Mouse (Mus musculus): Measurements from ENCODE around the gene Wwox. TPM values are rescaled to one million over a fixed set of nuclear protein-coding genes. Genes with fewer than 3 reads are reported as not detected.

Wwox gene
- polyA plus RNA-seq, 1 experiment from 2014 or later, result 11.0 TPM

GRCm38 (mm10) chr8:115010769-115011073, 571.3 kb downstream of the Wwox start:
- H3K9me3 ChIP-seq (ENCODE audit: control insufficient read depth, low read length), result no peaks in the 10 kb centered on the region
- no peak overlapping the region for H3K27ac ChIP-seq (ENCODE audit: low read depth, low read length)
- H3K27me3 ChIP-seq (ENCODE audit: control insufficient read depth, insufficient read depth, low read length), result no peaks in the 10 kb centered on the region
- no peaks in the 10 kb centered on the region for H3K36me3 ChIP-seq (ENCODE audit: control insufficient read depth, insufficient read depth, low read length)
- peak overlapping the region; percentile 14 for H3K4me2 ChIP-seq (ENCODE audit: low read depth)
- ATAC-seq (ENCODE audit: insufficient read depth, low FRiP score, low TSS enrichment) (no peak), DNase-seq (ENCODE audit: low spot score) (no peak)
- 33% methylated on average over 9 of the region's 9 CpGs for WGBS
- no peak overlapping the region for H3K4me3 ChIP-seq (ENCODE audit: low read depth, low read length)
- H3K4me1 ChIP-seq (ENCODE audit: control insufficient read depth, insufficient read depth, low read length), result peaks cover 12% of the 10 kb centered on the region
- no peak overlapping the region; the same call in 1 of the 2 replicates for H3K9ac ChIP-seq (ENCODE audit: low read length)

GRCm38 (mm10) chr8:115019661-115020060, 580.2 kb downstream of the Wwox start:
- Histone ChIP-seq H3K27ac (ENCODE audit: low read depth, low read length) (no peak overlapping the region), H3K4me3 (ENCODE audit: low read depth, low read length) (no peak overlapping the region), H3K27me3 (ENCODE audit: control insufficient read depth, insufficient read depth, low read length) (no peaks in the 10 kb centered on the region), H3K4me2 (ENCODE audit: low read depth) (no peak overlapping the region), H3K4me1 (ENCODE audit: control insufficient read depth, insufficient read depth, low read length) (no peaks in the 10 kb centered on the region; the same call in 1 of the 2 replicates), H3K9ac (ENCODE audit: low read length) (no peak overlapping the region), H3K9me3 (ENCODE audit: control insufficient read depth, low read length) (no peaks in the 10 kb centered on the region), H3K36me3 (ENCODE audit: control insufficient read depth, insufficient read depth, low read length) (no peaks in the 10 kb centered on the region)
- DNase-seq (ENCODE audit: low spot score) (no peak), ATAC-seq (ENCODE audit: insufficient read depth, low FRiP score, low TSS enrichment) (no peak)
- 72% methylated on average over 15 of the region's 15 CpGs for WGBS

GRCm38 (mm10) chr8:115021731-115022130, 582.3 kb downstream of the Wwox start:
- H3K4me3 ChIP-seq (ENCODE audit: low read depth, low read length), result no peak overlapping the region
- no peaks in the 10 kb centered on the region for H3K9me3 ChIP-seq (ENCODE audit: control insufficient read depth, low read length)
- no peaks in the 10 kb centered on the region; the same call in 1 of the 2 replicates for H3K4me1 ChIP-seq (ENCODE audit: control insufficient read depth, insufficient read depth, low read length)
- H3K4me2 ChIP-seq (ENCODE audit: low read depth), result no peak overlapping the region
- no peaks in the 10 kb centered on the region for H3K27me3 ChIP-seq (ENCODE audit: control insufficient read depth, insufficient read depth, low read length)
- H3K9ac ChIP-seq (ENCODE audit: low read length), result no peak overlapping the region
- DNase-seq (ENCODE audit: low spot score), result no peak
- H3K27ac ChIP-seq (ENCODE audit: low read depth, low read length), result no peak overlapping the region
- 63% methylated on average over 8 of the region's 8 CpGs for WGBS
- ATAC-seq (ENCODE audit: insufficient read depth, low FRiP score, low TSS enrichment), result no peak
- H3K36me3 ChIP-seq (ENCODE audit: control insufficient read depth, insufficient read depth, low read length), result no peaks in the 10 kb centered on the region

- WGBS, result 90% methylated on average over 4 of the region's 4 CpGs
- Histone ChIP-seq H3K4me3 (ENCODE audit: low read depth, low read length) (no peak overlapping the region), H3K27me3 (ENCODE audit: control insufficient read depth, insufficient read depth, low read length) (no peaks in the 10 kb centered on the region), H3K27ac (ENCODE audit: low read depth, low read length) (no peak overlapping the region), H3K9me3 (ENCODE audit: control insufficient read depth, low read length) (no peaks in the 10 kb centered on the region), H3K4me2 (ENCODE audit: low read depth) (no peak overlapping the region), H3K36me3 (ENCODE audit: control insufficient read depth, insufficient read depth, low read length) (no peaks in the 10 kb centered on the region), H3K4me1 (ENCODE audit: control insufficient read depth, insufficient read depth, low read length) (no peaks in the 10 kb centered on the region; the same call in 1 of the 2 replicates), H3K9ac (ENCODE audit: low read length) (no peak overlapping the region)
- no peak for DNase-seq (ENCODE audit: low spot score)
- no peak for ATAC-seq (ENCODE audit: insufficient read depth, low FRiP score, low TSS enrichment)
Observed at GRCm38 (mm10) chr8:115024062-115024461, 584.6 kb downstream of the Wwox start.

DNA sequence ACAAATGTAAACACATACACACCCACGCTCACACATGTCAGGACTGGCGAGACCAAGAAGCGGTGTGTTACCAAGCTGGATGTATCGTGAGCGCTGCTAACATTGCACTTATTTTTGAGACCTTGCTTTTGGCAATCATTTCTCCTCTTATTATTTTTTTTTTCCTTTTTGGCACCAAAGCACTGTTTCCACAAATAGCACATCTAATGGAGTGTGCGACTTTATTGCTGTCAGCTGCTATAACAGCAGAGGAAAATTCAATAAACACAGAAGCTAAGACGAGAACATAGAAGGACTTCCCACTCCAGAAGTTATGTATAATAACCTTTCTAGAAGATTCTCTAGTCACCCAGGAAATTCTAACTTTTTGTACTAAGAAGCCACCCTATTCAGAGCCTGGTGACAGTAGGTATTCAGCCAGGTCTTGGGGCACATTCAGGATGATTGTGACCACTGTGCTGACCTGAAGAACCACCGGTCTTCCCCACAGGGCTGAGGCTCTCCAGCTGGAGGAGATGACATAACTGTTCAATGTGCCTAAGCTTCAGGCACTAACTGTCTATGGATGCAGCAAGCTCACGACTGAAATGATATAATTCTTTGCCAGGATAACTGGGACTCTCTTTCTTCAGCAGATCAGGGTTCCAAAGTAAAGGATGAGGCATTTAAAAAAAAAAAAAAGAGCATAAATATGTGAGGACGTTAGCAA, 586.1 kb downstream of the Wwox start:
- WGBS, result 85% methylated on average over 10 of the region's 10 CpGs
- Histone ChIP-seq H3K36me3 (ENCODE audit: control insufficient read depth, insufficient read depth, low read length) (no peaks in the 10 kb centered on the region), H3K27ac (ENCODE audit: low read depth, low read length) (no peak overlapping the region), H3K4me3 (ENCODE audit: low read depth, low read length) (no peak overlapping the region), H3K9me3 (ENCODE audit: control insufficient read depth, low read length) (no peaks in the 10 kb centered on the region), H3K27me3 (ENCODE audit: control insufficient read depth, insufficient read depth, low read length) (no peaks in the 10 kb centered on the region), H3K4me1 (ENCODE audit: control insufficient read depth, insufficient read depth, low read length) (no peaks in the 10 kb centered on the region; the same call in 1 of the 2 replicates), H3K9ac (ENCODE audit: low read length) (no peak overlapping the region), H3K4me2 (ENCODE audit: low read depth) (no peak overlapping the region)
- ATAC-seq (ENCODE audit: insufficient read depth, low FRiP score, low TSS enrichment) (no peak), DNase-seq (ENCODE audit: low spot score) (no peak)

GRCm38 (mm10) chr8:115026201-115026600, 586.7 kb downstream of the Wwox start:
- H3K4me3 ChIP-seq (ENCODE audit: low read depth, low read length), result no peak overlapping the region
- no peak overlapping the region for H3K9ac ChIP-seq (ENCODE audit: low read length)
- H3K36me3 ChIP-seq (ENCODE audit: control insufficient read depth, insufficient read depth, low read length), result no peaks in the 10 kb centered on the region
- H3K4me1 ChIP-seq (ENCODE audit: control insufficient read depth, insufficient read depth, low read length), result no peaks in the 10 kb centered on the region; the same call in 1 of the 2 replicates
- DNase-seq (ENCODE audit: low spot score) (no peak), ATAC-seq (ENCODE audit: insufficient read depth, low FRiP score, low TSS enrichment) (no peak)
- WGBS, result 83% methylated on average over 7 of the region's 7 CpGs
- H3K27ac ChIP-seq (ENCODE audit: low read depth, low read length), result no peak overlapping the region
- no peaks in the 10 kb centered on the region for H3K9me3 ChIP-seq (ENCODE audit: control insufficient read depth, low read length)
- no peaks in the 10 kb centered on the region for H3K27me3 ChIP-seq (ENCODE audit: control insufficient read depth, insufficient read depth, low read length)
- H3K4me2 ChIP-seq (ENCODE audit: low read depth), result no peak overlapping the region

DNA sequence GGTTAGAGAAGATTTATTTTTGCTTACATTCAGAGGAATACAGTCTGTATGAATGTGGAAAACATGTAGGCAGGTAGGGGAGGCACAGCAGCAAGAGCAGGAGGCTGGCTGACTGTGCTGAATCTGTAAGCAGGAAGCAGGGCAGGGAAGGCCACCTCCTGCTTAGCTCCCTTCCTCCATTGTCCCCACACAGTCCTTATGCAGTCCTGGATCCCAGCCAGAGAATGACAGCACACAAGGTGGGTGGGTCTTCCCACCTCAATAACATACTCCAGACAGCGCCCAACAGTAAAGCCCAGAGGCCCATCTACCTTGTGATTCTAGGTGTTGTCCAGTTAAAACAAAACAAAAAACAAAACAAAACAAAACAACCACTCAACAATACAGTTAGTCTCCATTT, 593.7 kb downstream of the Wwox start:
- Histone ChIP-seq H3K36me3 (ENCODE audit: control insufficient read depth, insufficient read depth, low read length) (no peaks in the 10 kb centered on the region), H3K9me3 (ENCODE audit: control insufficient read depth, low read length) (no peaks in the 10 kb centered on the region), H3K4me3 (ENCODE audit: low read depth, low read length) (no peak overlapping the region), H3K4me2 (ENCODE audit: low read depth) (no peak overlapping the region), H3K27ac (ENCODE audit: low read depth, low read length) (no peak overlapping the region), H3K4me1 (ENCODE audit: control insufficient read depth, insufficient read depth, low read length) (no peaks in the 10 kb centered on the region), H3K9ac (ENCODE audit: low read length) (no peak overlapping the region), H3K27me3 (ENCODE audit: control insufficient read depth, insufficient read depth, low read length) (no peaks in the 10 kb centered on the region)
- DNase-seq (ENCODE audit: low spot score), result no peak
- no peak for ATAC-seq (ENCODE audit: insufficient read depth, low FRiP score, low TSS enrichment)
- WGBS, result 63% methylated on average over 1 of the region's 1 CpGs

DNA sequence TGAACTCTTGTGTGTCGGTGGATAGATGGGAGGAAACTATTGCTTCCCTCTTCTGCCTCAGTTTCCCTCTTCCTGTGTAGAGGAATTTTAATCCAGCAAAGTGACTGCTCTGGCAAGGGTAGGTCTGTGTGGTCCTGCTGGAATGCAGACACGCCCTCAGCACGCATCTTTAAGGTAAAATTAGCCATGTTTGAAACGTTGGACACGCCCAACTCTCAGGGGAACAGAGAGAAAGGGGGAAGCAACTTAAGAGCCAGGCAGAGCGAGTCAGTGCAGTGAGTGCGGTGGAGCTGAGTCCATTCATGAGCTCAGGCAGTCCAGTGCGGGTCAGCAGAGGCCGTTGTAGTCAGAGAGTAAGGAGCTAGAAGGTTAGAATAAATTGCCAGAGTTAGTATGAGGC, 596.6 kb downstream of the Wwox start:
- ATAC-seq (ENCODE audit: insufficient read depth, low FRiP score, low TSS enrichment) (no peak), DNase-seq (ENCODE audit: low spot score) (no peak)
- no peaks in the 10 kb centered on the region for H3K36me3 ChIP-seq (ENCODE audit: control insufficient read depth, insufficient read depth, low read length)
- WGBS, result 88% methylated on average over 9 of the region's 9 CpGs
- H3K9ac ChIP-seq (ENCODE audit: low read length), result no peak overlapping the region
- H3K27ac ChIP-seq (ENCODE audit: low read depth, low read length), result no peak overlapping the region
- H3K4me2 ChIP-seq (ENCODE audit: low read depth), result no peak overlapping the region
- no peaks in the 10 kb centered on the region for H3K27me3 ChIP-seq (ENCODE audit: control insufficient read depth, insufficient read depth, low read length)
- no peak overlapping the region for H3K4me3 ChIP-seq (ENCODE audit: low read depth, low read length)
- H3K9me3 ChIP-seq (ENCODE audit: control insufficient read depth, low read length), result no peaks in the 10 kb centered on the region
- no peaks in the 10 kb centered on the region for H3K4me1 ChIP-seq (ENCODE audit: control insufficient read depth, insufficient read depth, low read length)

DNA sequence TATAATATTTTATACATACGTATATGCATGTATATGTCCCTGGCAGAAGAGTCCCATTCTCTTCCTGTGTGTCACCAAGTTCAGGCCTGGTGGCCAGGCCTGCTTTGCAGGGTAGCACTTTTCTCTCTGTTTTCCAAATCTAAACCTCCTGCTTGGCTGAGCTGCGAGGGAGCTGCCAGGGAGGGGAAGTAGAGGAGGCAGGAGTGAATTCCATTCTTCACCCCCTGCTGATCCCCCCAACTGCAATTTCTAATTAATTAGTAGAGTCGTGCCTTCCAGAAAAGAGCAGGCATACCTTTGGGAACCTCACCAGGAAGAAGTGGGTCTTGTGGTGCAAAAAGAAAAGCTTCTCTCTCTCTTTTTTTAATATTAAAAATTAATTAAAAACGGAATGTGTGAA, 599.0 kb downstream of the Wwox start:
- H3K9me3 ChIP-seq (ENCODE audit: control insufficient read depth, low read length), result no peaks in the 10 kb centered on the region
- H3K27ac ChIP-seq (ENCODE audit: low read depth, low read length), result no peak overlapping the region
- no peak overlapping the region for H3K4me3 ChIP-seq (ENCODE audit: low read depth, low read length)
- no peak overlapping the region for H3K4me2 ChIP-seq (ENCODE audit: low read depth)
- H3K36me3 ChIP-seq (ENCODE audit: control insufficient read depth, insufficient read depth, low read length), result no peaks in the 10 kb centered on the region
- H3K9ac ChIP-seq (ENCODE audit: low read length), result no peak overlapping the region
- 25% methylated on average over 4 of the region's 4 CpGs for WGBS
- no peaks in the 10 kb centered on the region for H3K27me3 ChIP-seq (ENCODE audit: control insufficient read depth, insufficient read depth, low read length)
- no peak for ATAC-seq (ENCODE audit: insufficient read depth, low FRiP score, low TSS enrichment)
- DNase-seq (ENCODE audit: low spot score), result no peak
- H3K4me1 ChIP-seq (ENCODE audit: control insufficient read depth, insufficient read depth, low read length), result no peaks in the 10 kb centered on the region
